Mouse (Mus musculus): ENCODE measurements around the gene Caly. TPM values are rescaled to one million over a fixed set of nuclear protein-coding genes. Genes with fewer than 3 reads are reported as not detected.

The Caly gene
- polyA plus RNA-seq, 1 experiment from 2014 or later, result 401 TPM

GRCm38 (mm10) chr7:140057413-140058407 is 24.6 kb downstream of the Caly start:
- Histone ChIP-seq H3K9me3 (replicated peaks; ENCODE audit: control insufficient read depth, low read length, poor library complexity, severe bottlenecking) (no peaks in the 10 kb centered on the region), H3K4me2 (ENCODE audit: low read length) (peak overlapping the region; percentile 88), H3K4me3 (ENCODE audit: low read depth, low read length) (peak overlapping the region; percentile 53), H3K9ac (ENCODE audit: low read depth, low read length) (peak overlapping the region; percentile 79), H3K4me1 (ENCODE audit: control insufficient read depth, insufficient read depth, low read length) (peaks cover 32% of the 10 kb centered on the region), H3K27ac (ENCODE audit: low read length) (peak overlapping the region; percentile 81), H3K27me3 (ENCODE audit: control insufficient read depth, insufficient read depth, low read depth, low read length) (peaks cover 26% of the 10 kb centered on the region), H3K36me3 (ENCODE audit: control insufficient read depth, insufficient read depth, low read length) (no peaks in the 10 kb centered on the region)
- peak; percentile 70 for ATAC-seq
- 2% methylated on average over 53 of the region's 53 CpGs for WGBS

- no peak overlapping the region for H3K4me3 ChIP-seq (ENCODE audit: low read depth, low read length)
- H3K36me3 ChIP-seq (ENCODE audit: control insufficient read depth, insufficient read depth, low read length), result no peaks in the 10 kb centered on the region
- no peaks in the 10 kb centered on the region for H3K9me3 ChIP-seq (replicated peaks; ENCODE audit: control insufficient read depth, low read length, poor library complexity, severe bottlenecking)
- peaks cover 58% of the 10 kb centered on the region for H3K27me3 ChIP-seq (ENCODE audit: control insufficient read depth, insufficient read depth, low read depth, low read length)
- H3K27ac ChIP-seq (ENCODE audit: low read length), result no peak overlapping the region
- peaks cover 16% of the 10 kb centered on the region; the same call in 1 of the 2 replicates for H3K4me1 ChIP-seq (ENCODE audit: control insufficient read depth, insufficient read depth, low read length)
- H3K4me2 ChIP-seq (ENCODE audit: low read length), result no peak overlapping the region
- no peak overlapping the region for H3K9ac ChIP-seq (ENCODE audit: low read depth, low read length)
- 85% methylated on average over 4 of the region's 4 CpGs for WGBS
- ATAC-seq, result no peak
Observed at GRCm38 (mm10) chr7:140054124-140054523, 28.2 kb downstream of the Caly start.

GRCm38 (mm10) chr7:140049115-140049689 is 33.1 kb downstream of the Caly start:
- Histone ChIP-seq H3K27me3 (ENCODE audit: control insufficient read depth, insufficient read depth, low read depth, low read length) (peaks cover 90% of the 10 kb centered on the region), H3K9ac (ENCODE audit: low read depth, low read length) (peak overlapping the region; percentile 50; the same call in 1 of the 2 replicates)
- WGBS, result 1% methylated on average over 34 of the region's 34 CpGs

GRCm38 (mm10) chr7:140048361-140049114 is 33.8 kb downstream of the Caly start, which contains the start of gene Msx3:
TSS of gene Msx3 (minus strand) at chr7:140049089.
- no peaks in the 10 kb centered on the region for H3K36me3 ChIP-seq (ENCODE audit: control insufficient read depth, insufficient read depth, low read length)
- H3K4me3 ChIP-seq (ENCODE audit: low read depth, low read length), result peak within 1 kb of the TSS; percentile 34
- H3K27ac ChIP-seq (ENCODE audit: low read length), result no peak within 1 kb of the TSS
- peaks cover 19% of the 10 kb centered on the region for H3K4me1 ChIP-seq (ENCODE audit: control insufficient read depth, insufficient read depth, low read length)
- no peaks in the 10 kb centered on the region for H3K9me3 ChIP-seq (replicated peaks; ENCODE audit: control insufficient read depth, low read length, poor library complexity, severe bottlenecking)
- under 1% methylated on average over 54 of the region's 56 CpGs for WGBS
- peak within 1 kb of the TSS; percentile 50; the same call in 1 of the 2 replicates for H3K9ac ChIP-seq (ENCODE audit: low read depth, low read length)
- ATAC-seq, result peak; percentile 47; the same call in 1 of the 2 replicates
- H3K27me3 ChIP-seq (ENCODE audit: control insufficient read depth, insufficient read depth, low read depth, low read length), result peaks cover 89% of the 10 kb centered on the region
- H3K4me2 ChIP-seq (ENCODE audit: low read length), result peak within 1 kb of the TSS; percentile 65

More at GRCm38 (mm10) chr7:140049115-140049689, 33.1 kb downstream of the Caly start:
- Histone ChIP-seq H3K27ac (ENCODE audit: low read length) (no peak overlapping the region), H3K9me3 (replicated peaks; ENCODE audit: control insufficient read depth, low read length, poor library complexity, severe bottlenecking) (no peaks in the 10 kb centered on the region), H3K4me3 (ENCODE audit: low read depth, low read length) (peak overlapping the region; percentile 34), H3K4me1 (ENCODE audit: control insufficient read depth, insufficient read depth, low read length) (peaks cover 19% of the 10 kb centered on the region), H3K4me2 (ENCODE audit: low read length) (peak overlapping the region; percentile 65), H3K36me3 (ENCODE audit: control insufficient read depth, insufficient read depth, low read length) (no peaks in the 10 kb centered on the region)
- ATAC-seq, result peak; percentile 71

- Histone ChIP-seq H3K27me3 (ENCODE audit: control insufficient read depth, insufficient read depth, low read depth, low read length) (peaks cover 88% of the 10 kb centered on the region), H3K4me1 (ENCODE audit: control insufficient read depth, insufficient read depth, low read length) (peaks cover 19% of the 10 kb centered on the region), H3K4me2 (ENCODE audit: low read length) (peak overlapping the region; percentile 56), H3K27ac (ENCODE audit: low read length) (no peak overlapping the region), H3K4me3 (ENCODE audit: low read depth, low read length) (peak overlapping the region; percentile 34), H3K9me3 (replicated peaks; ENCODE audit: control insufficient read depth, low read length, poor library complexity, severe bottlenecking) (no peaks in the 10 kb centered on the region), H3K36me3 (ENCODE audit: control insufficient read depth, insufficient read depth, low read length) (no peaks in the 10 kb centered on the region), H3K9ac (ENCODE audit: low read depth, low read length) (no peak overlapping the region)
- no peak for ATAC-seq
- under 1% methylated on average over 33 of the region's 33 CpGs for WGBS
Observed at GRCm38 (mm10) chr7:140047811-140048311, 34.5 kb downstream of the Caly start.

- H3K4me3 ChIP-seq (ENCODE audit: low read depth, low read length), result no peak overlapping the region
- H3K27me3 ChIP-seq (ENCODE audit: control insufficient read depth, insufficient read depth, low read depth, low read length), result peaks cover 67% of the 10 kb centered on the region
- ATAC-seq, result no peak
- H3K4me2 ChIP-seq (ENCODE audit: low read length), result no peak overlapping the region
- H3K36me3 ChIP-seq (ENCODE audit: control insufficient read depth, insufficient read depth, low read length), result peaks cover 6% of the 10 kb centered on the region
- peaks cover 19% of the 10 kb centered on the region for H3K4me1 ChIP-seq (ENCODE audit: control insufficient read depth, insufficient read depth, low read length)
- no peaks in the 10 kb centered on the region for H3K9me3 ChIP-seq (replicated peaks; ENCODE audit: control insufficient read depth, low read length, poor library complexity, severe bottlenecking)
- no peak overlapping the region for H3K9ac ChIP-seq (ENCODE audit: low read depth, low read length)
- no peak overlapping the region for H3K27ac ChIP-seq (ENCODE audit: low read length)
- WGBS, result 78% methylated on average over 4 of the region's 4 CpGs
Observed at GRCm38 (mm10) chr7:140045546-140045945, 36.8 kb downstream of the Caly start.

GRCm38 (mm10) chr7:140042728-140043127 is 39.6 kb downstream of the Caly start:
- no peak for ATAC-seq
- Histone ChIP-seq H3K9ac (ENCODE audit: low read depth, low read length) (no peak overlapping the region), H3K4me1 (ENCODE audit: control insufficient read depth, insufficient read depth, low read length) (peaks cover 3% of the 10 kb centered on the region), H3K4me2 (ENCODE audit: low read length) (no peak overlapping the region), H3K9me3 (replicated peaks; ENCODE audit: control insufficient read depth, low read length, poor library complexity, severe bottlenecking) (no peaks in the 10 kb centered on the region), H3K36me3 (ENCODE audit: control insufficient read depth, insufficient read depth, low read length) (peaks cover 12% of the 10 kb centered on the region), H3K27me3 (ENCODE audit: control insufficient read depth, insufficient read depth, low read depth, low read length) (peaks cover 42% of the 10 kb centered on the region), H3K27ac (ENCODE audit: low read length) (no peak overlapping the region), H3K4me3 (ENCODE audit: low read depth, low read length) (no peak overlapping the region)
- 66% methylated on average over 3 of the region's 3 CpGs for WGBS

GRCm38 (mm10) chr7:140037171-140037555 is 45.2 kb downstream of the Caly start:
- Histone ChIP-seq H3K4me2 (ENCODE audit: low read length) (peak overlapping the region; percentile 97), H3K9ac (ENCODE audit: low read depth, low read length) (peak overlapping the region; percentile 95; the same call in 1 of the 2 replicates)
- ATAC-seq, result peak; percentile 16

More at GRCm38 (mm10) chr7:140037171-140037555, 45.2 kb downstream of the Caly start:
- H3K27ac ChIP-seq (ENCODE audit: low read length), result no peak overlapping the region
- WGBS, result 56% methylated on average over 3 of the region's 3 CpGs
- no peaks in the 10 kb centered on the region for H3K9me3 ChIP-seq (replicated peaks; ENCODE audit: control insufficient read depth, low read length, poor library complexity, severe bottlenecking)
- H3K27me3 ChIP-seq (ENCODE audit: control insufficient read depth, insufficient read depth, low read depth, low read length), result no peaks in the 10 kb centered on the region
- H3K4me1 ChIP-seq (ENCODE audit: control insufficient read depth, insufficient read depth, low read length), result peaks cover 22% of the 10 kb centered on the region
- peaks cover 17% of the 10 kb centered on the region for H3K36me3 ChIP-seq (ENCODE audit: control insufficient read depth, insufficient read depth, low read length)
- H3K4me3 ChIP-seq (ENCODE audit: low read depth, low read length), result peak overlapping the region; percentile 89
